Mouse (Mus musculus): Measurements from ENCODE around the gene Kcnt1.

GRCm38 (mm10) chr2:25914821-25915220, 51.3 kb downstream of the Kcnt1 start:
- TF ChIP-seq CTCF (IDR thresholded peaks at IDR 0.05; ENCODE audit: control insufficient read depth, insufficient read depth, low read length) (no peak), POLR2A (IDR thresholded peaks at IDR 0.05; ENCODE audit: borderline replicate concordance, control insufficient read depth, low read depth, low read length) (no peak)

Measured in bone marrow, adult 2 months (tissue).